Mouse (Mus musculus) left cerebral cortex, postnatal 4 days (tissue): ENCODE data around the gene Igf2bp2. TPM values are rescaled to one million over a fixed set of nuclear protein-coding genes. Genes with fewer than 3 reads are reported as not detected.
A peak's percentile ranks its signal among the peaks of the same experiment; 100 is the strongest.

Source experiments
- DNase-seq: peaks from one replicate; pipeline ENCODE4 v3.0.0-alpha.2; 2022
- intact Hi-C: fragments of 180-260 bp; cut with DNase I; formaldehyde crosslinking; loops from one replicate; pipeline ENCODE4 v1.15.1; 2025
- total RNA-seq, 2 experiments: library from RNA; stranded (reverse); gene quantifications; 2 replicates each; pipeline ENCODE4 v1.2.3; 2021

The Igf2bp2 gene
- total RNA-seq, 2 experiments from 2014 or later, result 7.1 to 10.0 TPM

DNA sequence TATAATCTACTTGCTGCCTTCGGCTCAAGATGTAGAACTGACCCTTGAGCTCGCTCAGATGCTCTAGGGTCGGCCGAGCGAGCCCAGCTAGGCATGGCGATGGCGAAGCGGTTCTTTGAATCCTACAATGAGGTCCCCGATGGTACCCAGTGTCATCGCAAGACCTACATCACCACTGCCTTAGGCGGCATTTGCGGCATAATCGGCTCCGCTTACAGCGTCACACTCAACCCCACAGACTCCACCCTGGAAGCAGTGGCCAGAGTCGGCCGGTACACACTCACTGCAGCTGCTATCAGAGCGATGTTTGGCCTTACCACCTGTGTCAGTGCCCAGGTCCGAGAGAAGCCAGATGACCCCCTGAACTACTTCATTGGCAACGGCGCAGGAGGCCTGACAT, 109.7 kb downstream of the Igf2bp2 start:
- DNase-seq, result no peak
- intact Hi-C loops, result no loop called here

DNA sequence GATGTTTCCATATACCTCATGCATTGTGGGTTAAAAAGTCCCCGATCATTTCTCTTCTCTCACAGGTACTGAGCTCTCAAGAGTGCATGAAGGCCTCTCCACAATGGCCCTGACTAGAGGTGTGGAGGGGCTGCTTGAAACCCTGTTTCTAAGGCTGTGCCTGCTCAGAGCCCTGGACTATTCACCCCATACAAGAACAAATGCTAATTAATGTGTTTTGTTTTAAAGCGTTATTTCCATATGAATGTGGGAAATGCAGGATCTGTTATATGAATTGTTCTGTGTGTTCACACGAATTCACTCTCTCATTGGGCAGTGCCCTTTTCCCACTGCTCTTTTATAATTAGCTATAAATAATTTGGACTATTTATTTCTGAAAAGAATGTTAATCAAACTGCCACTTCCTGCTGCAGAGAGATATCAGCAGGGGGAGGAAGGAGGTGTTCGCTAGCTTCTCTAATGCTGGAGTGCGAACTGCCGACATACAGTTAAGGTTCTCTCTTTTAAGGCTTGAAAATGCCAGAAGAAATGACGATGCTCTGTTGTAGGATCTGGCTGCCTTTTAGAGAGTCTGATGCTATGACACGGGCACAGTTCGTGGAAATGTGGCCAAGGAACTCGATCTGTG, 116.2 kb downstream of the Igf2bp2 start:
- no peak for DNase-seq
- intact Hi-C loops, result no loop called here

DNA sequence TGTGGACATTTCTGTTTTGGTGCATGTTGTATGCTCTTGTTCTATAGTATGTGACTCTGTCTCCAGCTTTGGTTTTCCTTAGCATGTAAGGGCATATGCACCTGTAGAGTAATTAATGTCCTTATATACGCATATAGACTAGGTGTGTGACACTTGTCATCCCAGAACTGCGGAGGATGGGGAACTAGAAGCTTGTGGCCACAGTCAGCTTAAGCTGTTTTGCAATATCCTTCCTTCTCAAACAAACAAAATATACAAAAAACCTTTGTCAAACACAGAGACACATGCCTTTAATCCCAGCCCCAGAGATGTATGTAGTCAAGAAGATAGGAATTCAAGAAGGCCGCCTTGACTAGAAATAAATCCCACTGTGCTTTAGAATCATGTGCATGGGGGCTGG, 117.2 kb downstream of the Igf2bp2 start:
- intact Hi-C loops, result no loop called here
- DNase-seq, result no peak

DNA sequence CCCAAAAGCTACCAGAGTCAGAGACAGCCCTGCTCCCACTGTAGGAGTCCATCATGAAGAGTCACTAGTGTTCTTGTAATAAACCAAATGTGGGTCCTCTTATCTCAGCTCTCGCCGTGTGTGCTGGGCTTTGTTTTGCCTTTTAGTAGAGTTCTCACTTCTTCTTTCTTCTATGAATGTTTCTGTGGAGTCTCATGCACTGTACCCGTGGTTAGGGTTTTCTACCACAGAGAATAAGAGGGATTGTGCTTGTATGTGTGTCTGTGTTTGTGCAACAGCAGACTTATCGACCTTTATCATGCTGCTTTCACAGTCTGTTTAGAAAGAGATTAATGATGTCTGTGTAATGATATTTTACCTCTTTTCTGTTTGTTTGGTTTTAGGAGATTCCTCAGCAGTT, 119.3 kb downstream of the Igf2bp2 start:
- no peak for DNase-seq
- intact Hi-C loops, result no loop called here

DNA sequence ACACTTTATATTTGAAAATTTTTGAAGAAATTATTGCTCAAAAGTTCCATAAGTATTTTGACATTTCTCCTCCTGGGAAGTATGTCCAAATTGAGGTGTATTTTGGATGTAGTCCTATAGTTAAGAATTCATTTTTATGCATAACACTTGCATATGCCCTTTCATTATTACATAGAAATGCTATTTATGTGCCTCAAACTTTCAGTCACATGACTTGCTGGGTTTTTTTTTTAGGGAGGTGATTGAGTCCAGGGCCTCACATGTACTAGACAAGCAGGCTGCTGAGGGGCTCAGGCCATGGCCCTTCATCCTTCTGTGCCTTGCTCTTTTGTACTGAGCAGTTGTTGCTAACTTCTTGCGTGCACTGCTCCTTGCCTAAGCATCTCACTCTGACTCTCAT, 123.1 kb downstream of the Igf2bp2 start:
- intact Hi-C loops, result no loop called here
- DNase-seq, result no peak

DNA sequence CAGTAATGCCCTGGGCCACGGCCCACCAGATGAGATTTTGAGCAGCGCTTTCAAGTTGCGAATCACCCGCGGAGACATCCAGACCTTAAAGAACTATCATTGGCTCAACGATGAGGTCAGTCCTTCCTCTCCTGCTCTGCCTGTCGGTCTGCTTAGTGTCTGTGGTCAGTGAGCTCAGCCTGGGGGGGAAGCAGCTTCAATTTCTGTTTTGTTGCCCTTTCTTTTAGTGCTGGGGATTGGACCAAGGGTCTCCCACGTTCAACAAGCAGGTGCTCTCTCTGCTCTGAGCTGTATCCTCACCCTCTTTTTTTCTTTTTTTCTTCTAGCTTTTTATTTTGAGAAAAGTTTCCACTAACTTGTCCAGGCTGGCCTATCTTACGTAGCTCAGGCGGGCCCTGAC, 124.5 kb downstream of the Igf2bp2 start:
- intact Hi-C loops, result no loop called here
- DNase-seq, result no peak

DNA sequence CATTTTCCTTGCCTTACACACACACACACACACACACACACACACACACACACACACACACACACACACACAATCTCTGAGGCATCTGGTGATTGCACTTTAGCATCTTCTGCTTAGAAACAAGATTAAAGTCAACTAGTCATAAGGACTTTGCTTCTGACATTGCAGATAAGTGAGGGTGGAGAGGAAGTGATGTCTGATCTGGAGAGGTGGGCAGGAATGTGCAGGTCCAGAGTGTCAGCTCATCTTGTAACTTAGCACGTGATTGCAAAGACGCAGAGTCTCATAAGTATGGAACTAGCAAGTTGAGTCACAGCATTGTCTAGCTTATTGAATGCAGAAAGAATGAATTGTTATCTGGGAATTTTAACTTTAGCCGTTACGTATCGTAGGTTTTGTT, 135.6 kb downstream of the Igf2bp2 start:
- intact Hi-C loops, result no loop called here

DNA sequence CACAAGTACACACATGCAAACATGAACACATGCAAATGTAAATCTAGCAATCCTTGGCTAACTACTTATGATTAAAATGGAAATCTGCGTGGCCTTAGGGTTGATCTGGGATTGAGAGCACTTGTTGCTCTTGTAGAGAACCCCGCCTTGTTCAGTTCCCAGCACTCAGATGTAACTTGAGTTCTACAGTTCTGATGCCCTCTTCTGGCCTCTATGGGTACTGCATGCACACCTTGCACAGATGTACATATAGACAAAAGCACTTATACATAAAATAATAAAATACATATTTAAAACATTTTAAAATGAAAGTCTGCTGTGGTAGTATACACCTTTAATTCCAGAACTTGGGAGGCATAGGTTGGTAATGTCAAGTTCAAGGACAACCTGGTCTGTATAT, 141.0 kb downstream of the Igf2bp2 start:
- DNase-seq, result peak; percentile 11
- intact Hi-C loops, result no loop called here

More for the DNA sequence above, 135.6 kb downstream of the Igf2bp2 start:
- DNase-seq, result no peak

DNA sequence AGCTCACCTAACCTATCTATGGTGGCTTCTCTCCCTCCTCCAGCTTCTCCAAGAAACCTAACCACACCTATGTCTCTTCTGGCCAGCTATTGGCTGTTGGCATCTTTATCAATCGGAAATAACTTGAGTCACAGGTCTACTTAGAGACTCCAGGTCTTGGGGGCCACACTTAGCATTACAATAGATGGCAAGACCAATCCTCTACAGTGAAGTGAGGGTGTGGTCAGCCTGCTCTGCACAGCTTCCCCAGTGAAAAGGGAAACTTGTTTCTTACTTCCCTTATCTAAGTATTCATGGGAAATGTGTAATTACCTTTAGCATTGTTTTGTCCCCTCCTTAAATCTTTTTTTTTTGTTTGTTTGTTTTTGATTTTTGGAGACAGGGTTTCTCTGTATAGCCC, 147.5 kb downstream of the Igf2bp2 start:
- intact Hi-C loops, result no loop called here
- DNase-seq, result no peak

DNA sequence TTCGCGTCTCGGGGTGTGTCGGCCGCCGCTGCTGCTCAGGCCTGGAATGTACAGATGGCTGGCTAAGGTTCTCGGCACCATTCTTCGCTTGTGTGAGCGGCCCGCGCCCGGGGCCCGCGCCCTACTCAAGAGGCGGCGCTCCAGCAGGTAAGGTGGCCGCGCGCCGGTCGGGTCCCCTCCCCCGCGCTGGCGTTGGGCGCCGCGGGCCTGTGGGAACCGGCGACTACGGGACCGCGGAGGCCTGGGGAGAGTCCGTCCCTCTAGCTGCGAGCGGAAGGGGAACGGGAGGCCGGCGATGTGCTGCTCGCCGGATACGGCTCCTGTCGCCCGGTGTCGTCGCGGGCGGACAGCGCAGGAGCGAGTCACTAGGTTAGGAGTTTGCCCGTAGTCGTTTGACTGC, 153.5 kb downstream of the Igf2bp2 start:
- intact Hi-C loops, result no loop called here

DNA sequence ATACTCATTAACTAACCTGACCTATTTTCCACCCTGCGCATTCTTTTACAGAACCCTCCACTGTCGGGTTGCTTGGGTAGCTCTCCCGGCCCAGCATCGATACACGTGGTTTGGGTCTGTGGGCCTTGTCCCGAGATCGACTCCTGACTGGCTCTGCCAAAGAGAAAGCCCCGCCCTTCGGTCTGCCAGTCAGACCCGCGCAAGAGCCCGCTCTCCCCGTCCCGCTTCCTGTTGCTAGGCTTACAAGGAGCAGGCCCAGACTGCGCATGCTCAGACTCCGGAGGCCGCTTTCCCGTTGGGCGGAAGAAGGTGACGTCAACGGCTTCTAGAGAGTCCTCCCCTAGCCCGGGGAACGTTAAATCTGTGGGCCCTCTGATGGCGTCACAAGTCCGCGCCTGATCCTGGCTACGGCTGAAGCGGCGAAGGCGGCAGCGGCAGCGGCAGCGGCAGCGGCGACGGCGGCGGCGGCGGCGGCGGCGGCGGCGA, 154.0 kb downstream of the Igf2bp2 start, which contains the start of gene Senp2:
Gene Senp2, plus strand, starts transcription at position 386 of the 486 bp plus-strand sequence.
- intact Hi-C loops, result no loop called here
- peak; percentile 100 for DNase-seq

More for the DNA sequence above, 153.5 kb downstream of the Igf2bp2 start:
- DNase-seq, result no peak

Other genes with a start within 250 kb of the Igf2bp2 start
- gene Tmem41a, start 215.7 kb downstream of the Igf2bp2 start, total RNA-seq, result 10 to 100 TPM; 20.2 to 21.3 TPM
- under 1 TPM; 0.14 to 0.18 TPM for gene Liph, start 167.6 kb downstream of the Igf2bp2 start, total RNA-seq
- 10 to 100 TPM; 60.0 to 62.6 TPM for gene Senp2, start 153.8 kb downstream of the Igf2bp2 start, total RNA-seq
- 100 to 1,000 TPM; 155 to 159 TPM for gene Tra2b, start 102.7 kb upstream of the Igf2bp2 start, total RNA-seq